Mouse (Mus musculus) MEL (cell line): ENCODE data around the gene Hspg2. TPM values are rescaled to one million over a fixed set of nuclear protein-coding genes. Genes with fewer than 3 reads are reported as not detected.
"Not testable (repeated sequence)": the region's sequence is repeated elsewhere in the genome, so short reads cannot be mapped to it uniquely, and the experiment has no call there.

ENCODE experiments used
- DNase-seq: peaks from one replicate; pipeline ENCODE4 v3.0.0; 2011; ENCODE audit warnings: low read depth, low spot score
- H3K27ac ChIP-seq: 2 replicates; pipeline ENCODE4 v1.5.1; 2012; ENCODE audit warnings: low read depth, mild to moderate bottlenecking, control low read depth, low read length, moderate library complexity; ENCODE audit not compliant: control insufficient read depth
- H3K27me3 ChIP-seq, 2 experiments: fragments of 150-350 bp in 1 of 2; sonication (generic) in 1 of 2; 2 replicates each; pipeline ENCODE4 v1.6.1; 2012; ENCODE audit warnings: low read length in 2 of 2, mild to moderate bottlenecking in 2 of 2, improper control_type of control experiment in 1 of 2, moderate library complexity in 1 of 2; ENCODE audit not compliant: insufficient read depth in 2 of 2, control insufficient read depth in 1 of 2
- H3K36me3 ChIP-seq, 2 experiments: 2 replicates each; pipeline ENCODE4 v1.6.1; 2012 to 2014; ENCODE audit warnings: low read length in 2 of 2, improper control_type of control experiment in 1 of 2, inconsistent platforms in 1 of 2, mild to moderate bottlenecking in 1 of 2; ENCODE audit not compliant: insufficient read depth in 2 of 2, control insufficient read depth in 1 of 2
- H3K4me1 ChIP-seq, 2 experiments: fragments of 150-350 bp in 1 of 2; sonication (generic) in 1 of 2; 2 replicates each; pipeline ENCODE4 v1.6.1; 2012; ENCODE audit warnings: low read length in 2 of 2, improper control_type of control experiment in 1 of 2, mild to moderate bottlenecking in 1 of 2; ENCODE audit not compliant: insufficient read depth in 2 of 2, control insufficient read depth in 1 of 2
- H3K4me3 ChIP-seq, 2 experiments: fragments of 150-350 bp in 1 of 2; sonication (generic) in 1 of 2; 2 replicates each; pipeline ENCODE4 v1.5.1; 2012; ENCODE audit warnings: low read depth in 2 of 2, low read length in 2 of 2, mild to moderate bottlenecking in 2 of 2, moderate library complexity in 2 of 2, control low read depth in 1 of 2, improper control_type of control experiment in 1 of 2; ENCODE audit not compliant: control insufficient read depth in 1 of 2, insufficient read depth in 1 of 2
- H3K79me2 ChIP-seq: 2 replicates; pipeline ENCODE4 v1.6.1; 2012; ENCODE audit warnings: mild to moderate bottlenecking, low read length, moderate library complexity; ENCODE audit not compliant: control insufficient read depth, poor library complexity, insufficient read depth
- H3K9ac ChIP-seq: 2 replicates; pipeline ENCODE4 v1.6.1; 2012; ENCODE audit warnings: low read depth, mild to moderate bottlenecking, control low read depth, low read length, moderate library complexity; ENCODE audit not compliant: control insufficient read depth, poor library complexity, severe bottlenecking
- H3K9me3 ChIP-seq: fragments of 150-350 bp; sonication (generic); replicated peaks from 2 replicates; pipeline ENCODE4 v1.6.1; 2012; ENCODE audit warnings: mild to moderate bottlenecking, low read length, improper control_type of control experiment, moderate library complexity; ENCODE audit not compliant: insufficient read depth
- CTCF ChIP-seq, 3 experiments: IDR thresholded peaks in 2 of 3; conservative IDR thresholded peaks in 1 of 3; 2 replicates each; pipeline ENCODE4 v1.5.1; 2011 to 2012; ENCODE audit warnings: low read length in 3 of 3, low read depth in 2 of 3, mild to moderate bottlenecking in 2 of 3, improper control_type of control experiment in 1 of 3, inconsistent platforms in 1 of 3, mixed read lengths in 1 of 3, moderate library complexity in 1 of 3; ENCODE audit not compliant: control insufficient read depth in 1 of 3, insufficient read depth in 1 of 3, poor library complexity in 1 of 3, severe bottlenecking in 1 of 3
- EP300 ChIP-seq, 2 experiments: IDR thresholded peaks; 2 replicates each; pipeline ENCODE4 v1.6.1; 2011; ENCODE audit warnings: improper control_type of control experiment in 2 of 2, low read length in 2 of 2, low read depth in 1 of 2, mild to moderate bottlenecking in 1 of 2
- GATA1 ChIP-seq: IDR thresholded peaks from 2 replicates; pipeline ENCODE4 v1.6.1; 2011; ENCODE audit warnings: low read depth, low read length, improper control_type of control experiment
- MAZ ChIP-seq: IDR thresholded peaks from 2 replicates; pipeline ENCODE4 v1.6.1; 2012; ENCODE audit warnings: low read depth, mild to moderate bottlenecking, inconsistent platforms, low read length, improper control_type of control experiment
- NELFE ChIP-seq: IDR thresholded peaks from 2 replicates; pipeline ENCODE4 v1.6.1; 2011; ENCODE audit warnings: low read depth, low read length, improper control_type of control experiment
- NRF1 ChIP-seq: IDR thresholded peaks from 2 replicates; pipeline ENCODE4 v1.6.1; 2014; ENCODE audit warnings: low read depth, mild to moderate bottlenecking, inconsistent platforms, low read length, improper control_type of control experiment, moderate library complexity; ENCODE audit not compliant: poor library complexity, insufficient read depth, severe bottlenecking
- RAD21 ChIP-seq: IDR thresholded peaks from 2 replicates; pipeline ENCODE4 v1.6.1; 2011; ENCODE audit warnings: mild to moderate bottlenecking, low read depth, low read length, improper control_type of control experiment
- SIN3A ChIP-seq: IDR thresholded peaks from 2 replicates; pipeline ENCODE4 v1.6.1; 2012; ENCODE audit warnings: low read length, improper control_type of control experiment, inconsistent platforms
- SMC3 ChIP-seq: IDR thresholded peaks from 2 replicates; pipeline ENCODE4 v1.6.1; 2011; ENCODE audit warnings: low read depth, low read length, improper control_type of control experiment
- TBP ChIP-seq: IDR thresholded peaks from 2 replicates; pipeline ENCODE4 v1.8.0; 2011; ENCODE audit warnings: low read depth, low read length, improper control_type of control experiment
- TCF12 ChIP-seq: IDR thresholded peaks from 2 replicates; pipeline ENCODE4 v1.6.1; 2014; ENCODE audit warnings: low read depth, mild to moderate bottlenecking, inconsistent platforms, low read length, improper control_type of control experiment, moderate library complexity
- USF2 ChIP-seq, 2 experiments: IDR thresholded peaks; 2 replicates each; pipeline ENCODE4 v1.6.1; 2011 to 2012; ENCODE audit warnings: improper control_type of control experiment in 2 of 2, low read length in 2 of 2, borderline replicate concordance in 1 of 2, inconsistent platforms in 1 of 2, low read depth in 1 of 2, mild to moderate bottlenecking in 1 of 2; ENCODE audit not compliant: insufficient read depth in 1 of 2
- polyA plus RNA-seq, 2 experiments: library from polyadenylated mRNA; stranded (reverse) in 1 of 2; unstranded in 1 of 2; fragments of >175 nt in 1 of 2; fragments of >200 nt in 1 of 2; gene quantifications; 2 replicates each; pipeline versions ENCODE4 v1.2.1 to v1.2.4; 2012; ENCODE audit warnings: low replicate concordance in 2 of 2, low read depth in 1 of 2; ENCODE audit not compliant: insufficient read length in 2 of 2, insufficient read depth in 1 of 2, missing spikeins in 1 of 2
- total RNA-seq: library from RNA; depleted of rRNA; stranded (reverse); fragments of 300-350 nt; gene quantifications from 2 replicates; pipeline ENCODE4 v1.2.3, GENCODE M21; 2012

The Hspg2 gene
- total and polyA plus RNA-seq, 3 experiments, result 0.04 TPM; not detected in 1

DNA sequence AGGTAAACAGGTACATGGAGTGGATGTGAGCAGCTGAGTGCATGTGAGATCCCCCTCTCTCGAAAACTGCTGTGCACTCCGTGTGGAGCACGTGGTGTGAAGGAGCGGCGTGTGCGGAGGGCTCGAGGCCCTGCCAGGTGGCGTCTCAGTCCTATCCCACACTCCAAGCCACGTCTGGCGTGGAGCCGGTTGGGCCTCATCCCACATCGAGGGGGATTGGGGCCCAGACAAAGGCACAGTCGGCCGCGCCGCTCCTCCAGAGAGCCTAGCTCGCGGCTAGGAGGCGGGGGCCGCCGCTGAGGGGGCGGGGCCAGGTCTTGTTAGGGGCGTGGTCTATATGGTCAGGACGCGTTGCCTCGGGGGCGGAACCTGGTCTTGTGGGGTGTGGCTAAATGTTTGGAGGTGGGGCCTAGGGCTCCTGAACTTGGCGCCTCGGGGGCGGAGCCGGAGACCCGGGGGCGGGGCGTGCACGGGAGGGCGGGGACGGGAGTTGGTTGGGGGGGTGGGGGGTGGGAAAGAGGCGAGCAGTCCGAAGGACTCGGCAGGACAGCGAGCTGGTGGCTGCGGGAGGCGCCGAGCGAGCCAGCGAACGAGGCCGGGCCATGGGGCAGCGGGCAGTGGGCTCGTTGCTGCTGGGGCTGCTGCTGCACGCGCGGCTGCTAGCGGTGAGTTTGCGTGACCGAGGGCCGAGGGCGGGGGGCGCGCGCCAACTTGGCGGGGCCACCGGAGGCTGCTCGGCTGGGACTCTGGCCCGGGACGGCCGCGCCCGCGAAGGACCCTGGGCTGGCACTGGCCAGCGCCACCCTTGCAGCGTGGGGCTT is at the start of gene Hspg2 (continued):
- TF ChIP-seq USF2 (IDR thresholded peaks at IDR 0.05; ENCODE audit: borderline replicate concordance in 1 of 2, insufficient read depth in 1 of 2, low read depth in 1 of 2, low read length in 2 of 2) (no peak), NELFE (peak; percentile 58), CTCF (IDR thresholded peaks at IDR 0.05 in 2 of 3, conservative IDR thresholded peaks at IDR 0.05 in 1 of 3; ENCODE audit: control insufficient read depth in 1 of 3, insufficient read depth in 1 of 3, low read depth in 2 of 3, low read length in 3 of 3, poor library complexity in 1 of 3, severe bottlenecking in 1 of 3) (no peak), SMC3 (no peak)
- TF ChIP-seq, all 39 proteins: peak for 7

DNA sequence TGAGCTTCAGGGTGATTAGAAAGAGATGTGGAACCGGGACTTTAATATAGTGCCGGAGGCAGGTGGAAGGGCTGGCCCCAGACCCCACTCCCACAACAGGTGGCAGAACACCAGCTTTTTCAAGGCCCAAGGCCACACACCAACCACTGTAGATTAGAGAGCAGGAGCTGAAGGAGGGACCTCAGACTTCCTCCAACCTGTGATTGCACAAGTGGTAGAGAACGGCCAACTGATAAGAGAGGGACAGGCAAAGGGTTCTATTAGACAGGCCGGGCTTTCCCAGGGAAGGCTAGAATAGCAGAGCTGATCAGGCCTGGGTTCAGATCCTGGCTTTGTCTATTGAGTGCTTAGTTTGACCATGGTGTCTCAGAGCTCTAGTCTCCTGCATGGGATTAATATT is 38.1 kb upstream of the Hspg2 start, which contains the start of gene Cela3b:
TSS of gene Cela3b (minus strand) at position 39 of the 400 bp plus-strand sequence.
- no peaks in the 10 kb centered on the region for H3K9me3 ChIP-seq
- H3K79me2 ChIP-seq, result no peaks in the 10 kb centered on the region
- TF ChIP-seq NRF1 (no peak), TBP (no peak), TCF12 (peak; percentile 36; the same call in 1 of the 2 replicates), GATA1 (peak; percentile 57), EP300 (IDR thresholded peaks at IDR 0.05; ENCODE audit: low read depth in 1 of 2, low read length in 2 of 2) (peak in 1 of 2 experiments; percentile 52; a peak in 3 of 4 replicates), MAZ (no peak), RAD21 (no peak), SIN3A (no peak)

DNA sequence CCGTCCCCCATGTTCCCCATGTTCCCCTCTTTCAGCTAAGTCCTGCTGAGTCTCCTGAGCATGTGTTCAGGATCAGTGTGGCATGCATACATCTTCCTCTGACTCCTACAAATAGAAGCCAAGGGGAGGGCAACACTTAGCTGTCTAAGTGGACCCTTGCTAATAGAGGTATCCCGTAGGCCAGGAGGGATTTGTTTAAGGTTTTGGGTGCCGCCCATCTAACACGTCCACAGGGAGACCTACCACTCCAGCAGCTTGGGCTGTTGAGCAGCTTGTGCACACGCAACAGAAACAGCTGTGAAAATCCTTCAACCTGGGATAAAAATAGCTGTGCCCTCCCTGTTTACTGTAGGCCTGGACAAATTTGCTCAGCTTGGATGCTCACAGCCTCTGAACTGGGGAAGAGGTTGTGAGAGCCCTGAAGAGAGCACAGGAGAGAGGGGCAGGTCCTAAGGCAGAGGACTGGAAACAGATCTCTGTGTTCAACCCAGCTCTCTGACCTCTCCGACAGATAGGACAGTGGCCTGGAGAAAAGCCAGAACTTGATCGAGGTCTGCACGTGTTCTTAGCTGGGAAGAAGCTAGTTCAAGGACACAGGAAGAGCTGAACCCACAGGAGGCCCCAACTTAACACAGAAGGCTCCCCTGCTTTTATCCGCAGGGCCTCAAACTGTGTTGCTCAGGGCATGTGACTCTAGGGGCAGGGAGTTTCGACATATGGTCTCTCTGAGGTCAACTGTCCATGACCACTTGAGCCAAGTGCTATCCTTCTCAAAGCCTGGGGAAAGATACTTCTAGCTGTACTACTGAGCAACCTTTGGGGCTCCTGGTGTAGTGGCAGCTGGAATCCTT is 35.6 kb upstream of the Hspg2 start:
- not testable (repeated sequence) for H3K9ac ChIP-seq, H3K79me2 ChIP-seq, H3K36me3 ChIP-seq, H3K4me3 ChIP-seq, H3K9me3 ChIP-seq, H3K27ac ChIP-seq, H3K4me1 ChIP-seq, DNase-seq, H3K27me3 ChIP-seq

More for the DNA sequence above, 38.1 kb upstream of the Hspg2 start, which contains the start of gene Cela3b:
- no peaks in the 10 kb centered on the region for H3K27me3 ChIP-seq
- no peaks in the 10 kb centered on the region for H3K36me3 ChIP-seq
- no peak within 1 kb of the TSS for H3K9ac ChIP-seq
- no peaks in the 10 kb centered on the region for H3K4me1 ChIP-seq
- peak; percentile 49 for DNase-seq
- H3K27ac ChIP-seq, result no peak within 1 kb of the TSS
- no peak within 1 kb of the TSS for H3K4me3 ChIP-seq
